30 mouse cellular contexts compared by ENCODE assay signal in the genomic region with DNA sequence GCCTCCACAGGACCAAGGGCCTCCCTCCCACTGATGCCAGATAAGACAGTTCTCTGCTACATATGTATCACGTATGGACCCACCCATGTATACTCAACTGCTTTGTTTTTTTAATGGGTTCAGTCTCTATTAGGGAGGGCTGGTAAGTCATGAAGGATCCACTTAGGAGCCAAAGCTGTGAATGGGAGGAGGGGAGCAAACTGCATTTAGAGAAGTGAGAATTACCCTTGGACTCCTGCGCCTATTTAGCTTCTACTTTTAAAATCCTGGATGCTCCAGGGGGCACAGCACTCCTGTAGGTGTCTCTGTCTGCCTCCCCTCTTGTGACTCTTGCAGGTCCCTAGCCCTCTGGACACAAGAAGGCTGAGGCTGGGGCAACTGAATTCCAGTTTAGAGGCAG. TPM values are rescaled to one million over a fixed set of nuclear protein-coding genes. Genes with fewer than 3 reads are reported as not detected.
"Had no signal": no experiment of that assay in that cellular context is flagged by ENCODE, and none has a peak within 500 bp of the region (broad histone marks: within the 10 kb centered on the region; RNA-seq: fewer than 3 reads in every experiment).

No protein-coding gene starts in this region.

- H3K4me2 ChIP-seq: embryonic facial prominence, embryonic 12.5 days; embryonic facial prominence, embryonic 13.5 days; embryonic facial prominence, embryonic 15.5 days; forebrain, embryonic 12.5 days; forebrain, embryonic 13.5 days; forebrain, embryonic 15.5 days had no signal

- ATAC-seq: forebrain, embryonic 13.5 days; forebrain, embryonic 14.5 days; forebrain, embryonic 15.5 days; forebrain, embryonic 16.5 days; forebrain, postnatal 0 days had no signal

- H3K4me3 ChIP-seq: embryonic facial prominence, embryonic 10.5 days; embryonic facial prominence, embryonic 12.5 days; embryonic facial prominence, embryonic 13.5 days; embryonic facial prominence, embryonic 15.5 days; erythroblast, embryonic 14.5 days; forebrain, embryonic 10.5 days; forebrain, embryonic 12.5 days; forebrain, embryonic 13.5 days; forebrain, embryonic 15.5 days; gastrocnemius, adult 2 months; heart, adult 2 months had no signal

- DNase-seq: cerebellum, adult 8-10 months; cerebellum, adult 9-10 months; cerebellum, adult 9-11 months; cerebellum, postnatal 10 days; cerebellum, postnatal 14 days; cerebellum, postnatal 25 days; cerebellum, postnatal 36 days; embryo, embryonic 11 days; forebrain, postnatal 0 days; gastrocnemius, adult 2 months; gastrocnemius, postnatal 10 days; gastrocnemius, postnatal 14 days; gastrocnemius, postnatal 25 days; gastrocnemius, postnatal 36 days; heart, adult 11 months; heart, adult 18-20 months; heart, adult 2 months had no signal

- H3K27ac ChIP-seq: embryonic facial prominence, embryonic 10.5 days; embryonic facial prominence, embryonic 12.5 days; embryonic facial prominence, embryonic 13.5 days; embryonic facial prominence, embryonic 15.5 days; forebrain, embryonic 10.5 days; forebrain, embryonic 12.5 days; forebrain, embryonic 13.5 days; forebrain, embryonic 15.5 days; gastrocnemius, adult 2 months; heart, adult 2 months had no signal

- H3K36me3 ChIP-seq: embryonic facial prominence, embryonic 10.5 days; embryonic facial prominence, embryonic 12.5 days; embryonic facial prominence, embryonic 13.5 days; embryonic facial prominence, embryonic 15.5 days; forebrain, embryonic 10.5 days; forebrain, embryonic 12.5 days; forebrain, embryonic 15.5 days had no signal

- H3K9me3 ChIP-seq: embryonic facial prominence, embryonic 10.5 days; embryonic facial prominence, embryonic 12.5 days; embryonic facial prominence, embryonic 13.5 days; embryonic facial prominence, embryonic 15.5 days; forebrain, embryonic 10.5 days; forebrain, embryonic 12.5 days; forebrain, embryonic 13.5 days; forebrain, embryonic 15.5 days had no signal

- H3K9ac ChIP-seq: embryonic facial prominence, embryonic 12.5 days; embryonic facial prominence, embryonic 13.5 days; embryonic facial prominence, embryonic 15.5 days; forebrain, embryonic 12.5 days; forebrain, embryonic 13.5 days; forebrain, embryonic 15.5 days; forebrain, postnatal 0 days had no signal

RNA-seq across cellular contexts. Expression of a gene that starts 4.5 kb away (rescaled TPM):
- total RNA-seq: common myeloid progenitor, adult 5-6 weeks; granulocyte monocyte progenitor cell, adult 5-6 weeks had no signal
- polyA plus RNA-seq: erythroblast, embryonic 14.5 days had no signal

RNA-seq across cellular contexts. Expression of a gene that starts 36.7 kb away (rescaled TPM):
- total RNA-seq: common myeloid progenitor, adult 5-6 weeks; granulocyte monocyte progenitor cell, adult 5-6 weeks had no signal
- polyA plus RNA-seq: erythroblast, embryonic 14.5 days had no signal
